In genomic region chr2:55263847-55264449, GRCm38 (mm10) we compare ENCODE assay signal across 24 mouse cellular contexts.
DNase-seq lines count a peak whose midpoint lies in the region; ATAC-seq lines count a peak whose summit lies in the region.
"Had no signal": no experiment of that assay in that cellular context is flagged by ENCODE, and none has a peak within 500 bp of the region (broad histone marks: within the 10 kb centered on the region; RNA-seq: fewer than 3 reads in every experiment).

No protein-coding gene starts in this region.

- no peaks in the 10 kb centered on the region for H3K4me1 ChIP-seq in hindbrain, embryonic 11.5 days (replicated peaks; ENCODE audit: control insufficient read depth, insufficient read depth, low read length)
- H3K4me1 ChIP-seq in hindbrain, embryonic 10.5 days (replicated peaks): no peaks in the 10 kb centered on the region
- H3K4me1 ChIP-seq in midbrain, embryonic 12.5 days: no peaks in the 10 kb centered on the region
- H3K4me1 ChIP-seq in midbrain, embryonic 16.5 days (ENCODE audit: control insufficient read depth, insufficient read depth, low read length): no peaks in the 10 kb centered on the region
- no peaks in the 10 kb centered on the region for H3K4me1 ChIP-seq in midbrain, embryonic 14.5 days (ENCODE audit: control insufficient read depth, insufficient read depth, low read length)
- H3K4me1 ChIP-seq in neural tube, embryonic 14.5 days (ENCODE audit: control insufficient read depth, insufficient read depth, low read length): no peaks in the 10 kb centered on the region
- H3K4me1 ChIP-seq: embryonic facial prominence, embryonic 15.5 days; heart, embryonic 12.5 days; hindbrain, embryonic 15.5 days had no signal

- 81% methylated on average over 1 of the region's 2 CpGs for WGBS in hindbrain, embryonic 11.5 days
- 81% methylated on average over 2 of the region's 2 CpGs for WGBS in hindbrain, embryonic 10.5 days
- 76% methylated on average over 1 of the region's 2 CpGs for WGBS in midbrain, embryonic 12.5 days
- 63% methylated on average over 1 of the region's 2 CpGs for WGBS in midbrain, embryonic 16.5 days
- WGBS in midbrain, embryonic 14.5 days: 80% methylated on average over 1 of the region's 2 CpGs
- 44% methylated on average over 1 of the region's 2 CpGs for WGBS in neural tube, embryonic 14.5 days

- no peaks in the 10 kb centered on the region for H3K9me3 ChIP-seq in hindbrain, embryonic 11.5 days (ENCODE audit: control insufficient read depth, low read length)
- H3K9me3 ChIP-seq in hindbrain, embryonic 10.5 days: no peaks in the 10 kb centered on the region
- no peaks in the 10 kb centered on the region for H3K9me3 ChIP-seq in midbrain, embryonic 12.5 days
- no peaks in the 10 kb centered on the region for H3K9me3 ChIP-seq in midbrain, embryonic 16.5 days (replicated peaks; ENCODE audit: control insufficient read depth, low read length, poor library complexity, severe bottlenecking)
- no peaks in the 10 kb centered on the region for H3K9me3 ChIP-seq in midbrain, embryonic 14.5 days (ENCODE audit: control insufficient read depth, low read length)
- no peaks in the 10 kb centered on the region for H3K9me3 ChIP-seq in neural tube, embryonic 14.5 days (ENCODE audit: control insufficient read depth, low read length)
- H3K9me3 ChIP-seq: embryonic facial prominence, embryonic 15.5 days; forebrain, embryonic 10.5 days; G1E; heart, embryonic 12.5 days; hindbrain, embryonic 15.5 days had no signal

- H3K9ac ChIP-seq in hindbrain, embryonic 11.5 days (ENCODE audit: low read depth, low read length): no peak overlapping the region
- H3K9ac ChIP-seq in midbrain, embryonic 12.5 days (replicated peaks): no peak overlapping the region
- H3K9ac ChIP-seq in midbrain, embryonic 16.5 days (ENCODE audit: low read depth, low read length): no peak overlapping the region
- H3K9ac ChIP-seq in midbrain, embryonic 14.5 days (replicated peaks; ENCODE audit: low read length): no peak overlapping the region
- no peak overlapping the region for H3K9ac ChIP-seq in neural tube, embryonic 14.5 days (replicated peaks; ENCODE audit: low read depth, low read length)
- H3K9ac ChIP-seq: embryonic facial prominence, embryonic 15.5 days; heart, embryonic 12.5 days; hindbrain, embryonic 15.5 days had no signal

- H3K27ac ChIP-seq in hindbrain, embryonic 11.5 days (ENCODE audit: low read depth, low read length): no peak overlapping the region
- H3K27ac ChIP-seq in hindbrain, embryonic 10.5 days: no peak overlapping the region
- no peak overlapping the region for H3K27ac ChIP-seq in midbrain, embryonic 12.5 days (replicated peaks)
- no peak overlapping the region for H3K27ac ChIP-seq in midbrain, embryonic 16.5 days (ENCODE audit: low read length)
- H3K27ac ChIP-seq in midbrain, embryonic 14.5 days (replicated peaks; ENCODE audit: low read depth, low read length): no peak overlapping the region
- H3K27ac ChIP-seq in neural tube, embryonic 14.5 days (ENCODE audit: low read depth, low read length): no peak overlapping the region
- H3K27ac ChIP-seq: embryonic facial prominence, embryonic 15.5 days; forebrain, embryonic 10.5 days; gastrocnemius, adult 2 months; hindbrain, embryonic 15.5 days had no signal

- ATAC-seq in hindbrain, embryonic 11.5 days (ENCODE audit: low FRiP score): peak; percentile 45; the same call in 1 of the 2 replicates
- ATAC-seq in midbrain, embryonic 12.5 days (ENCODE audit: low FRiP score, low read depth): peak; percentile 68
- ATAC-seq in midbrain, embryonic 16.5 days: no peak
- ATAC-seq in midbrain, embryonic 14.5 days (ENCODE audit: low FRiP score, low TSS enrichment): peak; percentile 46; the same call in 1 of the 2 replicates
- peak; percentile 82 for ATAC-seq in neural tube, embryonic 14.5 days (ENCODE audit: low read depth)
- ATAC-seq: CD4-positive, CD25-positive, alpha-beta regulatory T cell, adult 4 months; forebrain, embryonic 14.5 days had no signal

- H3K27me3 ChIP-seq in hindbrain, embryonic 11.5 days (ENCODE audit: control insufficient read depth, insufficient read depth, low read length): no peaks in the 10 kb centered on the region
- no peaks in the 10 kb centered on the region for H3K27me3 ChIP-seq in hindbrain, embryonic 10.5 days (ENCODE audit: insufficient read depth, poor library complexity, severe bottlenecking)
- no peaks in the 10 kb centered on the region for H3K27me3 ChIP-seq in midbrain, embryonic 12.5 days
- no peaks in the 10 kb centered on the region for H3K27me3 ChIP-seq in midbrain, embryonic 16.5 days (ENCODE audit: control insufficient read depth, insufficient read depth, low read depth, low read length)
- no peaks in the 10 kb centered on the region for H3K27me3 ChIP-seq in midbrain, embryonic 14.5 days (ENCODE audit: control insufficient read depth, insufficient read depth, low read length)
- H3K27me3 ChIP-seq in neural tube, embryonic 14.5 days (ENCODE audit: control insufficient read depth, insufficient read depth, low read length): no peaks in the 10 kb centered on the region
- H3K27me3 ChIP-seq: embryonic facial prominence, embryonic 15.5 days; heart, embryonic 12.5 days; hindbrain, embryonic 15.5 days had no signal

- H3K36me3 ChIP-seq in hindbrain, embryonic 11.5 days (ENCODE audit: control insufficient read depth, insufficient read depth, low read length): no peaks in the 10 kb centered on the region
- no peaks in the 10 kb centered on the region for H3K36me3 ChIP-seq in hindbrain, embryonic 10.5 days
- no peaks in the 10 kb centered on the region for H3K36me3 ChIP-seq in midbrain, embryonic 12.5 days
- no peaks in the 10 kb centered on the region for H3K36me3 ChIP-seq in midbrain, embryonic 16.5 days (ENCODE audit: control insufficient read depth, insufficient read depth, low read length)
- no peaks in the 10 kb centered on the region for H3K36me3 ChIP-seq in midbrain, embryonic 14.5 days (ENCODE audit: control insufficient read depth, insufficient read depth, low read length)
- H3K36me3 ChIP-seq in neural tube, embryonic 14.5 days (ENCODE audit: control insufficient read depth, insufficient read depth, low read length): no peaks in the 10 kb centered on the region
- H3K36me3 ChIP-seq: embryonic facial prominence, embryonic 15.5 days; forebrain, embryonic 10.5 days; G1E; heart, embryonic 12.5 days; hindbrain, embryonic 15.5 days had no signal

- no peak overlapping the region for H3K4me2 ChIP-seq in hindbrain, embryonic 11.5 days (replicated peaks; ENCODE audit: low read depth, low read length)
- H3K4me2 ChIP-seq in midbrain, embryonic 12.5 days (replicated peaks): no peak overlapping the region
- H3K4me2 ChIP-seq in midbrain, embryonic 16.5 days (ENCODE audit: low read length): no peak overlapping the region
- H3K4me2 ChIP-seq in midbrain, embryonic 14.5 days (ENCODE audit: low read length): no peak overlapping the region
- no peak overlapping the region for H3K4me2 ChIP-seq in neural tube, embryonic 14.5 days (ENCODE audit: low read depth, low read length)
- H3K4me2 ChIP-seq: embryonic facial prominence, embryonic 15.5 days; heart, embryonic 12.5 days; hindbrain, embryonic 15.5 days had no signal

- no peak for DNase-seq in hindbrain, embryonic 11.5 days (ENCODE audit: low spot score)
- DNase-seq in hindbrain, embryonic 10.5 days (ENCODE audit: low spot score): no peak
- DNase-seq in midbrain, embryonic 14.5 days: peak; percentile 10
- no peak for DNase-seq in embryo, embryonic 10 days (ENCODE audit: low spot score)
- DNase-seq in cerebellum, postnatal 25 days: no peak
- DNase-seq: adrenal gland, adult 8-10 months; adrenal gland, postnatal 36 days; B cell, adult 2 months; cerebellum, adult 18-20 months; cerebellum, adult 9-11 months; embryo, embryonic 11 days; gastrocnemius, adult 2 months; gastrocnemius, postnatal 25 days had no signal

- no peak overlapping the region for H3K4me3 ChIP-seq in hindbrain, embryonic 11.5 days (ENCODE audit: low read depth, low read length)
- no peak overlapping the region for H3K4me3 ChIP-seq in hindbrain, embryonic 10.5 days
- H3K4me3 ChIP-seq in midbrain, embryonic 12.5 days: no peak overlapping the region
- no peak overlapping the region for H3K4me3 ChIP-seq in midbrain, embryonic 16.5 days (ENCODE audit: low read depth, low read length)
- no peak overlapping the region for H3K4me3 ChIP-seq in midbrain, embryonic 14.5 days (replicated peaks; ENCODE audit: low read depth, low read length)
- no peak overlapping the region for H3K4me3 ChIP-seq in neural tube, embryonic 14.5 days (ENCODE audit: low read depth, low read length)
- H3K4me3 ChIP-seq: embryonic facial prominence, embryonic 15.5 days; erythroblast, embryonic 14.5 days; forebrain, embryonic 10.5 days; gastrocnemius, adult 2 months; heart, embryonic 12.5 days; hindbrain, embryonic 15.5 days had no signal
